19 mouse cellular contexts compared by ENCODE assay signal in the genomic region with DNA sequence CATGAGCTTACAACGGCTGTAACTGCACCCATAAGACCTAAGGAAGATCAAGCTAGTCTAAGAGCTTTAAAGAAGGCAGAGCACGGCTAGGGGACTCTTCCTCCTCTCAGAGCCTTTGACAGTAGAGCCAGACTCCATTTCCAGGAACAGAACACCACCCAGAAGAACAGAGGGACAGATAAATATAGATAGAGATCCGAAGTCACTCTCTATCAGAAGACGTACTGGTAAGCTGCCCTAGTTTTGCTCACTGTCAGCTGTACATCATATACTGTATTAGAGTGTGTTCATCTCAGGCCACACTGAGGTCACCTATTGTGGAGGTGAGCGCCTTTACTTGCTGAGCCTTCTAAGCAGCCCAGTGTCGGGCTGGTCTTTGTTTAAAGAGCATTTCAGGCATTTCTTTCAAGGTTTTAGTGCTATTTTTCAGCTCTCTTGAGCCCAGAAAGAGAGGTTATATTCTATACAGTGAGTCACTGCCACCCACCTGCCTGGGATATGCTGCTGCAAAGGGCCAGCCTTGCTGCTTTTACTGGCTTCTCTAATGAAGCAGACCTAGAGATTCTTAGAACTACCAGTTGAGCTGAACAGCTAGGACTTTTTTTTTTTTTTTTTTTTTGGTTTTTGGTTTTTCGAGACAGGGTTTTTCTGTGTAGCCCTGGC. TPM values are rescaled to one million over a fixed set of nuclear protein-coding genes. Genes with fewer than 3 reads are reported as not detected.
A peak's percentile ranks its signal among the peaks of the same experiment; 100 is the strongest.
DNase-seq lines count a peak whose midpoint lies in the region; ATAC-seq and TF ChIP-seq lines count a peak whose summit lies in the region.
"Had no signal": no experiment of that assay in that cellular context is flagged by ENCODE, and none has a peak within 500 bp of the region (broad histone marks: within the 10 kb centered on the region; RNA-seq: fewer than 3 reads in every experiment).

No protein-coding gene starts in this region.

- ATAC-seq in erythroblast, adult 5-6 weeks (replicated peaks; ENCODE audit: low FRiP score, poor library complexity, severe bottlenecking), result no peak
- ATAC-seq: lung, postnatal 0 days had no signal

- DNase-seq in left cerebral cortex, adult 18-20 months (ENCODE audit: low spot score in 2 of 2), result peak; percentile 57 to 66
- no peak for DNase-seq in left cerebral cortex, postnatal 4 days
- DNase-seq in left cerebral cortex, postnatal 14 days (ENCODE audit: low spot score in 2 of 2), result peak; percentile 65 to 71
- no peak for DNase-seq in cerebellum, postnatal 36 days
- no peak for DNase-seq in adrenal gland, postnatal 25 days
- DNase-seq: adrenal gland, adult 8-10 months; cerebellum, postnatal 14 days; gastrocnemius, postnatal 36 days; kidney, adult 18-20 months; thymus, postnatal 36 days had no signal

- H3K4me3 ChIP-seq in erythroblast, embryonic 14.5 days (replicated peaks), result peak overlapping the region; percentile 5
- no peak overlapping the region for H3K4me3 ChIP-seq in olfactory bulb, adult 2 months (ENCODE audit: insufficient read depth, low read depth, low read length)
- H3K4me3 ChIP-seq: embryonic facial prominence, embryonic 12.5 days; hindbrain, embryonic 15.5 days; limb, embryonic 10.5 days; myocyte had no signal

- H3K4me1 ChIP-seq in erythroblast, embryonic 14.5 days (ENCODE audit: control insufficient read depth), result peaks cover 62% of the 10 kb centered on the region
- H3K4me1 ChIP-seq in olfactory bulb, adult 2 months (ENCODE audit: control insufficient read depth, insufficient read depth, low read length), result peaks cover 8% of the 10 kb centered on the region; the same call in 1 of the 2 replicates
- H3K4me1 ChIP-seq: embryonic facial prominence, embryonic 12.5 days; hindbrain, embryonic 15.5 days; limb, embryonic 10.5 days had no signal

- peaks cover 92% of the 10 kb centered on the region for H3K36me3 ChIP-seq in erythroblast, embryonic 14.5 days (ENCODE audit: control insufficient read depth)

- H3K27me3 ChIP-seq in erythroblast, embryonic 14.5 days (ENCODE audit: control insufficient read depth), result no peaks in the 10 kb centered on the region
- H3K27me3 ChIP-seq: CH12.LX; embryonic facial prominence, embryonic 12.5 days; hindbrain, embryonic 15.5 days had no signal

- H3K27ac ChIP-seq in olfactory bulb, adult 2 months (ENCODE audit: insufficient read depth, low read depth, low read length), result peak overlapping the region; percentile 72; the same call in 1 of the 2 replicates
- H3K27ac ChIP-seq: embryonic facial prominence, embryonic 12.5 days; hindbrain, embryonic 15.5 days; limb, embryonic 10.5 days had no signal

- TF ChIP-seq POLR2A in olfactory bulb, adult 2 months (IDR thresholded peaks at IDR 0.05; ENCODE audit: insufficient read depth, low read depth, low read length), result no peak

- H3K9me3 ChIP-seq in erythroblast, embryonic 14.5 days (ENCODE audit: control insufficient read depth, low read length), result no peaks in the 10 kb centered on the region
- H3K9me3 ChIP-seq: embryonic facial prominence, embryonic 12.5 days; hindbrain, embryonic 15.5 days; limb, embryonic 10.5 days had no signal

- intact Hi-C loops in left cerebral cortex, postnatal 4 days (cut with DNase I), result no loop called here
- intact Hi-C loops in left cerebral cortex, postnatal 14 days (cut with DNase I), result no loop called here

- 47% methylated on average over 7 of the region's 7 CpGs for WGBS in olfactory bulb, adult 2 months

- no peak for TF ChIP-seq CTCF in olfactory bulb, adult 2 months (IDR thresholded peaks at IDR 0.05; ENCODE audit: insufficient read depth, low read depth, low read length)

RNA-seq across cellular contexts. Expression of gene Aco2, which starts 19.2 kb away (rescaled TPM):
- polyA plus RNA-seq in erythroblast, embryonic 14.5 days (2012), result 17.5 and 19.1 TPM in 2 replicates
- total RNA-seq in erythroblast, adult 5-6 weeks (2015; ENCODE audit: low replicate concordance), result 16.3 and 37.8 TPM in 2 replicates
- total RNA-seq in erythroblast, adult 5-6 weeks (2017; ENCODE audit: low replicate concordance), result 29.7 and 59.3 TPM in 2 replicates
- total RNA-seq in left cerebral cortex, adult 18-20 months (2021), result 100 to 1,000 TPM; 414 to 429 TPM
- total RNA-seq in left cerebral cortex, postnatal 4 days (2021), result 100 to 1,000 TPM; 273 to 304 TPM
- total RNA-seq in left cerebral cortex, postnatal 14 days (2021), result 100 to 1,000 TPM; 445 to 467 TPM
- 365 TPM in 1 of 2 replicates, not detected in the other for polyA plus RNA-seq in olfactory bulb, adult 2 months (2012; ENCODE audit: insufficient read depth, insufficient read length, low replicate concordance, missing spikeins)
- 641 and 903 TPM in 2 replicates for total RNA-seq in adrenal gland, postnatal 25 days (2021)

RNA-seq across cellular contexts. Expression of gene Phf5a, which starts 19.6 kb away (rescaled TPM):
- polyA plus RNA-seq in erythroblast, embryonic 14.5 days (2012), result 1.9 and 3.0 TPM in 2 replicates
- 29.7 and 33.0 TPM in 2 replicates for total RNA-seq in erythroblast, adult 5-6 weeks (2015; ENCODE audit: low replicate concordance)
- 19.8 and 45.9 TPM in 2 replicates for total RNA-seq in erythroblast, adult 5-6 weeks (2017; ENCODE audit: low replicate concordance)
- total RNA-seq in left cerebral cortex, adult 18-20 months (2021), result 10 to 100 TPM; 32.5 to 35.0 TPM
- 10 to 100 TPM; 51.8 to 59.7 TPM for total RNA-seq in left cerebral cortex, postnatal 4 days (2021)
- 10 to 100 TPM; 31.8 to 39.8 TPM for total RNA-seq in left cerebral cortex, postnatal 14 days (2021)
- not detected in 2 replicates for polyA plus RNA-seq in olfactory bulb, adult 2 months (2012; ENCODE audit: insufficient read depth, insufficient read length, low replicate concordance, missing spikeins)
- 53.8 and 58.7 TPM in 2 replicates for total RNA-seq in adrenal gland, postnatal 25 days (2021)

RNA-seq across cellular contexts. Expression of gene Tob2, which starts 32.7 kb away (rescaled TPM):
- 1.7 and 2.3 TPM in 2 replicates for polyA plus RNA-seq in erythroblast, embryonic 14.5 days (2012)
- total RNA-seq in erythroblast, adult 5-6 weeks (2015; ENCODE audit: low replicate concordance), result 6.3 and 9.6 TPM in 2 replicates
- 5.3 and 7.2 TPM in 2 replicates for total RNA-seq in erythroblast, adult 5-6 weeks (2017; ENCODE audit: low replicate concordance)
- 10 to 100 TPM; 33.6 to 36.7 TPM for total RNA-seq in left cerebral cortex, adult 18-20 months (2021)
- 10 to 100 TPM; 20.3 to 22.6 TPM for total RNA-seq in left cerebral cortex, postnatal 4 days (2021)
- total RNA-seq in left cerebral cortex, postnatal 14 days (2021), result 10 to 100 TPM; 25.8 to 31.8 TPM
- not detected in 2 replicates for polyA plus RNA-seq in olfactory bulb, adult 2 months (2012; ENCODE audit: insufficient read depth, insufficient read length, low replicate concordance, missing spikeins)
- 72.3 and 86.1 TPM in 2 replicates for total RNA-seq in adrenal gland, postnatal 25 days (2021)

RNA-seq across cellular contexts. Expression of gene Polr3h, which starts 34.8 kb away (rescaled TPM):
- polyA plus RNA-seq in erythroblast, embryonic 14.5 days (2012), result 5.2 and 7.4 TPM in 2 replicates
- total RNA-seq in erythroblast, adult 5-6 weeks (2015; ENCODE audit: low replicate concordance), result 2.9 and 3.8 TPM in 2 replicates
- total RNA-seq in erythroblast, adult 5-6 weeks (2017; ENCODE audit: low replicate concordance), result 6.3 and 17.7 TPM in 2 replicates
- total RNA-seq in left cerebral cortex, adult 18-20 months (2021), result 10 to 100 TPM; 50.9 to 52.1 TPM
- total RNA-seq in left cerebral cortex, postnatal 4 days (2021), result 10 to 100 TPM; 45.7 to 48.1 TPM
- 10 to 100 TPM; 52.8 to 53.9 TPM for total RNA-seq in left cerebral cortex, postnatal 14 days (2021)
- not detected in 2 replicates for polyA plus RNA-seq in olfactory bulb, adult 2 months (2012; ENCODE audit: insufficient read depth, insufficient read length, low replicate concordance, missing spikeins)
- total RNA-seq in adrenal gland, postnatal 25 days (2021), result 21.4 and 28.9 TPM in 2 replicates

RNA-seq across cellular contexts. Expression of gene Csdc2, which starts 45.3 kb away (rescaled TPM):
- polyA plus RNA-seq in erythroblast, embryonic 14.5 days (2012), result not detected in 2 replicates
- not detected in 2 replicates for total RNA-seq in erythroblast, adult 5-6 weeks (2015; ENCODE audit: low replicate concordance)
- total RNA-seq in erythroblast, adult 5-6 weeks (2017; ENCODE audit: low replicate concordance), result not detected in 2 replicates
- total RNA-seq in left cerebral cortex, adult 18-20 months (2021), result 10 to 100 TPM; 80.7 to 90.7 TPM
- total RNA-seq in left cerebral cortex, postnatal 4 days (2021), result 100 to 1,000 TPM; 191 to 201 TPM
- total RNA-seq in left cerebral cortex, postnatal 14 days (2021), result 100 to 1,000 TPM; 109 to 112 TPM
- not detected in 2 replicates for polyA plus RNA-seq in olfactory bulb, adult 2 months (2012; ENCODE audit: insufficient read depth, insufficient read length, low replicate concordance, missing spikeins)
- total RNA-seq in adrenal gland, postnatal 25 days (2021), result 9.9 and 20.0 TPM in 2 replicates

Comparison
In these comparisons a context has a peak if more than half of its experiments do, and no peak if none do; other contexts are left out.
1. DNase-seq: peak in left cerebral cortex, adult 18-20 months (2 of 2) and left cerebral cortex, postnatal 14 days (2 of 2); none in left cerebral cortex, postnatal 4 days (single experiment), cerebellum, postnatal 36 days (0 of 2) and adrenal gland, postnatal 25 days (single experiment).
2. RNA of gene Aco2, which starts 19.2 kb away (total RNA-seq): 641 to 903 TPM in adrenal gland, postnatal 25 days, 445 to 467 TPM in left cerebral cortex, postnatal 14 days, 414 to 429 TPM in left cerebral cortex, adult 18-20 months and 273 to 304 TPM in left cerebral cortex, postnatal 4 days; 16.3 to 59.3 TPM in erythroblast, adult 5-6 weeks; every median in the first group is over 4 times any median in the second.